In the genomic region with DNA sequence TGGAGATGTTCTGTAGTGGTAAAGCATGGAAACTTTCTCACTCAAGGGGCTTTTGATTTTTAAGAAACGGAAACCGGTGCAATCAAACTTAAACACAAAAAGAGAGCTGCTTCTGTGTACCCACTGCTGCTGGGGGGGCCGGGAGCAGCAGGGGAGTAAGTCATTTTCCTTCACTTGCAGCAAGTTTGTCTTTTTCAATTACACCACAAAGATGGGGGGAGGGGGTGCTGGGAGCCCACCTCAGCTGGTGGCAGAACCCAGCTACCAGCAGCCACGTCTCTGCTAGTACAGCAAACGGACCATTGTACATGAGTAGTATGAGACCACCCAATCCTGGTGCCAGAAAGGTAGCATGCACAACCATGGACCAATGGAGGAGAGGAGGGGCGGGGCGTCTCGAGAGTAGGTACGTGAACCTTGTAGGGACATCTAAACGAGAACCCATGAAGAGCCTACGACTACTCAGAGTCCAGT, we compare ENCODE assay signal across 10 mouse cellular contexts.
A peak's percentile ranks its signal among the peaks of the same experiment; 100 is the strongest.
DNase-seq lines count a peak whose midpoint lies in the region; ATAC-seq and TF ChIP-seq lines count a peak whose summit lies in the region.
"Had no signal": no experiment of that assay in that cellular context is flagged by ENCODE, and none has a peak within 500 bp of the region (broad histone marks: within the 10 kb centered on the region; RNA-seq: fewer than 3 reads in every experiment).

No protein-coding gene starts in this region.

- no peak overlapping the region for H3K27ac ChIP-seq in heart, adult 2 months
- no peak overlapping the region for H3K27ac ChIP-seq in embryonic facial prominence, embryonic 13.5 days
- H3K27ac ChIP-seq: liver, embryonic 13.5 days had no signal

- ATAC-seq in embryonic facial prominence, embryonic 13.5 days (ENCODE audit: insufficient number of reproducible peaks, insufficient read depth, low FRiP score, low TSS enrichment, low read depth): no peak
- ATAC-seq in megakaryocyte progenitor cell, adult 5-6 weeks (replicated peaks; ENCODE audit: poor library complexity): no peak

- peak; percentile 18 to 43 for DNase-seq in heart, adult 2 months
- DNase-seq in heart, adult 9 months (ENCODE audit: low spot score in 2 of 2): no peak
- peak; percentile 82 to 85 for DNase-seq in B cell, adult 2 months
- peak; percentile 4 for DNase-seq in skeletal muscle tissue, adult 2 months (ENCODE audit: low read depth, low spot score)
- DNase-seq in left cerebral cortex, adult 11 months (ENCODE audit: low spot score): no peak
- DNase-seq in cerebellum, postnatal 14 days: no peak
- DNase-seq: gastrocnemius, postnatal 36 days; liver, embryonic 13.5 days had no signal

- no peak overlapping the region for H3K4me3 ChIP-seq in heart, adult 2 months
- no peak overlapping the region for H3K4me3 ChIP-seq in embryonic facial prominence, embryonic 13.5 days
- H3K4me3 ChIP-seq: liver, embryonic 13.5 days had no signal

- H3K36me3 ChIP-seq in heart, adult 2 months (ENCODE audit: control insufficient read depth, insufficient read depth, low read length): no peaks in the 10 kb centered on the region
- no peaks in the 10 kb centered on the region for H3K36me3 ChIP-seq in embryonic facial prominence, embryonic 13.5 days
- H3K36me3 ChIP-seq: liver, embryonic 13.5 days had no signal

- H3K4me1 ChIP-seq in heart, adult 2 months (ENCODE audit: control insufficient read depth, insufficient read depth, low read length): peaks cover 3% of the 10 kb centered on the region
- peaks cover 11% of the 10 kb centered on the region; the same call in 1 of the 2 replicates for H3K4me1 ChIP-seq in embryonic facial prominence, embryonic 13.5 days

- H3K9me3 ChIP-seq in embryonic facial prominence, embryonic 13.5 days: no peaks in the 10 kb centered on the region
- H3K9me3 ChIP-seq: liver, embryonic 13.5 days had no signal

- no peak for TF ChIP-seq CTCF in heart, adult 2 months (IDR thresholded peaks at IDR 0.05)

- no peaks in the 10 kb centered on the region for H3K79me2 ChIP-seq in heart, adult 2 months (replicated peaks; ENCODE audit: control insufficient read depth, insufficient read depth, low read length)

- no peak for TF ChIP-seq POLR2A in heart, adult 2 months (IDR thresholded peaks at IDR 0.05; ENCODE audit: insufficient read depth, low read depth, low read length)

- no peaks in the 10 kb centered on the region; the same call in 1 of the 2 replicates for H3K27me3 ChIP-seq in heart, adult 2 months (ENCODE audit: control insufficient read depth, insufficient read depth, low read length)
- H3K27me3 ChIP-seq in embryonic facial prominence, embryonic 13.5 days: peaks cover 3% of the 10 kb centered on the region; the same call in 1 of the 2 replicates
- H3K27me3 ChIP-seq: liver, embryonic 13.5 days had no signal

- no peak for TF ChIP-seq EP300 in heart, adult 2 months (IDR thresholded peaks at IDR 0.05; ENCODE audit: insufficient read depth, low read depth, low read length)

- H3K4me2 ChIP-seq in embryonic facial prominence, embryonic 13.5 days: peak overlapping the region; percentile 40
- H3K4me2 ChIP-seq: liver, embryonic 13.5 days had no signal

- WGBS in heart, adult 2 months: 77% methylated on average over 11 of the region's 11 CpGs
- 60% methylated on average over 11 of the region's 11 CpGs for WGBS in embryonic facial prominence, embryonic 13.5 days

- no peak overlapping the region for H3K9ac ChIP-seq in heart, adult 2 months (ENCODE audit: low read depth, low read length)
- H3K9ac ChIP-seq in embryonic facial prominence, embryonic 13.5 days: no peak overlapping the region
- H3K9ac ChIP-seq: liver, embryonic 13.5 days had no signal

- intact Hi-C loops in heart, adult 2 months (cut with DNase I): loop anchor here (10.0 kb wide), 1 partner anchor 126 kb away; no protein-coding TSS in a partner anchor

Comparison
In these comparisons a context has a peak if more than half of its experiments do, and no peak if none do; other contexts are left out.
1. DNase-seq: peak in heart, adult 2 months (2 of 2), B cell, adult 2 months (2 of 2) and skeletal muscle tissue, adult 2 months (single experiment); none in heart, adult 9 months (0 of 2), left cerebral cortex, adult 11 months (single experiment) and cerebellum, postnatal 14 days (0 of 2).